Mouse (Mus musculus) spleen, embryonic (tissue): Measurements from ENCODE around the gene Dab2ip.

Experiments used
- CTCF ChIA-PET: fragments of 350-600 bp; sonication (Branson Sonifier 250); formaldehyde crosslinking; loops from one replicate; lab custom pipeline; 2022; lab: Charles Lee

Gene Dab2ip

GRCm38 (mm10) chr2:35746638-35747037 lies 188.6 kb downstream of the Dab2ip start:
- CTCF ChIA-PET: no interaction called here

GRCm38 (mm10) chr2:35747371-35748035 lies 189.4 kb downstream of the Dab2ip start:
- CTCF ChIA-PET: no interaction called here

DNA sequence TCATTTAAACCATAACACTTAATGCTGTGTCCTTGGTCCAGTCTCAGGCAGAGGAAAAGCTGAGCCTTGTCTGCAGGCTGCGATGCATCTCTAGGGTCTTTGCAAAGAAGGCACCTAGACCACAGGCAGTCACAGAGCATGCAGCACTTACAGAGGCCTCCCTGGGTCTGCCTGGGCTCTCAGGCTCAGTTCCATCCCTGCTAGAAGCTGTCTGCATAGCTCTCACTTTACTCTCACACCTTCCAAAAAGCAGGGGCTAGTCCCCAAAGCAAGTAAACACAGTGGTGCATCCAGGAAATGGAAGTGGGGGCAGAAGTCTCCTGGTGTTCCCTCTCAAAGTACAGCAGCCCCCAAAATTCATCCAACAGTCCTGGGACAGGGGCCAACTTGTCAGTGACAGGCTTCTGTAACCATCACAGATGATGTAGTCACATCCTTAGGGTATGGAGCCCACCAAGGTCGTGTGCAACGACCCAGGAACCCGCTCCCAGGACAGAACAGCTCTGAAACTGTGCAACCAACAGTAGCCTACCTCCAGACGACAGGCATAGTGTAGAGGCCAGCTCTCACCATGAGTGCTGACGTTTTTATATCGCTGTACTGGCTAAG lies 192.6 kb downstream of the Dab2ip start:
- CTCF ChIA-PET: no interaction called here

- CTCF ChIA-PET: no interaction called here
Measured at GRCm38 (mm10) chr2:35751781-35752505, 193.9 kb downstream of the Dab2ip start.

DNA sequence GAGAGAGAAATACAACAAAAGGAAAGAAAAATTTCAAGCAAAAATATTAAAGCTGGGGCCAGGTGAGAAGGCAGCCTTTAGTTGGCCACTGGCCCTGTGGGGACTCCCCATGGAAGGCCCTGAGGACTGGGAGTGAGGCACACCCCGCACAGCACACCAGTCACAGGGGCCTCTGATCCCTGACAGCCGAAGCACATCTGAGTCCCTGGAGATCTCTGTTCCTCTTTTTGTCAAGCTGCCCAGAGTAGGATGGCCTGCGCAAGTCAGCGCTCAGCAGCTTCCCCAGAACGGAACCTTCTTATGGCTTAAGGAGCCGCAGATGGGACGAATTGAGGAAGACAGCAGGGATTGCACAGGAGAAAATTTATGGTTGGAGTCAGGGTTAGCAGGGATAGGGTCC lies 198.4 kb downstream of the Dab2ip start:
- CTCF ChIA-PET: interaction anchor here (0.6 kb wide), 1 partner anchor 83 kb away, joined by 5 read pairs; no protein-coding TSS in a partner anchor

- CTCF ChIA-PET: no interaction called here
Measured at GRCm38 (mm10) chr2:35760352-35760751, 202.3 kb downstream of the Dab2ip start.

GRCm38 (mm10) chr2:35760867-35761266 lies 202.8 kb downstream of the Dab2ip start:
- CTCF ChIA-PET: no interaction called here

DNA sequence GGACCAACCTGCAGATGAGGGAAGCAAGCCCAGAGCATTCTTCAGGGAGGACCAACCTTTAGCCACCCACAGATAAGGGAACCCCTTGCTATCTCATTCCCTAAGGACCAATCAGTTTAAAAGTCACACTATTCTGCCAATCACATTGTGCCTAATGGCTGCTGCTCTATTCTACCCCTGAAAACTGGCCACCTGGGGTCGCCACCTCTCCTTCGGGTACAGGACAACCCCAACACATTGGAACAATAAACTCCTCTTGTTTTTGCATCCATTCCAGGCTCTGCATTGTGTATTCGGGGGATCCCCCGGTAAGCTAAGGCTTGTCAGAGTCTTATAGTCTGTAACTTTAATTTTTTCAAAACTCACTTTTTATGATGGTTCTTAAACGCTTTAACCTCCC lies 203.4 kb downstream of the Dab2ip start:
- CTCF ChIA-PET: no interaction called here

DNA sequence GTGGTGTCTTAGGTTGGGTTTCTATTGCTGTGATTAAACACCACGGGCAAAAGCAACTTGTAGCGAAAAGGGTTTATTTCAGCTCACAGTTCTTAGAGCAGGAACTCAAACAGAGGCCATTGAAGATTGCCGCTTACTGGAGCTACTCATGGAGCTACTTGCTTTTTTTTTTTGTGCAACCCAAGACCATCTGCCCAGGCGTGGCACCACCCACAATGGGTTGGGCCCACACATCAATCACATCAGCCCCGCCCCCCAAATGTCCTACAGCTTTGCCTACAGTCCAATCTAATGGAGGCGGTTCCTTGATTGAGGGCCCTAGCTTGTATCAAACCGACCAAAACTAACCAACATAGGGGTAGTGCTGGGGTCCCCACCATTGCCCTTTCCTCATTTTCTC lies 205.8 kb downstream of the Dab2ip start:
- CTCF ChIA-PET: no interaction called here

DNA sequence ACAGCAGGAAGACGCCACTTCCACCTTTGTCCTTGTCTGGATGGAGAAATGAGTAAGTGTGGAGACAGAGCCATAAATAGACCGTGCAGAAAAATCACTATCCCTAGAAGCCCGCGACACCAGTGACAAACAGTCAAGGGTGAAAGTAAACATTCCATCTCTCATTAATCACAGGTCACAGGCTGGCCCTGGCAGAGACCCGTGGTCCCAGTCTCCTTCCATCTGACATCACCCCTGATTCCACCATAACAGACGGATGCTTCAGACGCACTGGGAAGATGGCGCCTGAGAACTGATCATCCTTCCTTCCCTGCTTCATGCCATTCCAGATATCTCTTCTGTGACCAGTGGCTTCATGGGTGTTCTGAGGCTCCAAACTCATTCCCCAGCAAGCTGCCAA lies 206.3 kb downstream of the Dab2ip start:
- CTCF ChIA-PET: no interaction called here

GRCm38 (mm10) chr2:35767834-35768537 lies 209.9 kb downstream of the Dab2ip start:
- CTCF ChIA-PET: no interaction called here

GRCm38 (mm10) chr2:35768538-35769238 lies 210.6 kb downstream of the Dab2ip start:
- CTCF ChIA-PET: no interaction called here

DNA sequence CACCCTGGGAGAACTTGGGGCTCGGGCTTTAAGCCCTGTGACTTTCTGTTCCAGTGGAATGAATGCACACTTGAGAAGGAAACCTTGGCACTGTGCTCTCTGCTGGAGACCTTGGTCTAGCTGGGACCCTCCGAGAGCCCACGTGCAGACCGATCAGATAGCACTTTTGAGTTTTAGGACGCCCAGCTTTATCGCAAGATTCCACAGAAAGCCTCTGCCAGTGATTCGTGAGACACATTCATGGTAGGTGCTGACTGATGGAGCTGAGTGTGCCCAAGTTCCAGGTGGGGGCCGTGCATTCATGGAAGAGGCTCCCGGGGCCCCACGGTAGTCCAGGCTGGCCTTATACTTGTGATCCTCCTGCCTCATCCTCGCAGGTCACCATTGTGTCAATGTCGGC lies 211.3 kb downstream of the Dab2ip start:
- CTCF ChIA-PET: no interaction called here

- CTCF ChIA-PET: no interaction called here
Measured at GRCm38 (mm10) chr2:35770541-35770940, 212.5 kb downstream of the Dab2ip start.

GRCm38 (mm10) chr2:35775651-35776055 lies 217.6 kb downstream of the Dab2ip start:
- CTCF ChIA-PET: no interaction called here

DNA sequence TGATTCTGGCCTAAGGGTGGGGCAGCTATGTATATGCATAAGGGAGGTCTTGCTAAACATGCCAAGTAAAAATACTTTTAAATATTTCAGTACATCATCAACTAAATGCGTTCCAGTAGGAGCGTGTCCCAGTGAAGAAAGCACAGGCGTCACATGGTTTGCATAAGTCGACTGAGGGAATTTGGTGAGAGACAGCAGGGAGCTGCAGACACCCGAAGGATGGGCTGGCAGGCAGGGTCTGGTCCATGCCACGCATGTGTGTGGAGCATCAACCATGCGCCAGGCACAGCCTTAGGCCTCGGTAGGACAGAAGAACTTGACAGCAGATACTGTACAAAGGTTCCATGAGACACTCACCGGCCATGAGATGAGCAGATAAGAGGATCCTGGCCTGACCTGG lies 218.9 kb downstream of the Dab2ip start:
- CTCF ChIA-PET: no interaction called here

- CTCF ChIA-PET: no interaction called here
Measured at GRCm38 (mm10) chr2:35779266-35779665, 221.2 kb downstream of the Dab2ip start.
